Mouse (Mus musculus): ENCODE results near the gene Zfp383.
"Not testable (repeated sequence)": the region's sequence is repeated elsewhere in the genome, so short reads cannot be mapped to it uniquely, and the experiment has no call there.

Zfp383 gene

DNA sequence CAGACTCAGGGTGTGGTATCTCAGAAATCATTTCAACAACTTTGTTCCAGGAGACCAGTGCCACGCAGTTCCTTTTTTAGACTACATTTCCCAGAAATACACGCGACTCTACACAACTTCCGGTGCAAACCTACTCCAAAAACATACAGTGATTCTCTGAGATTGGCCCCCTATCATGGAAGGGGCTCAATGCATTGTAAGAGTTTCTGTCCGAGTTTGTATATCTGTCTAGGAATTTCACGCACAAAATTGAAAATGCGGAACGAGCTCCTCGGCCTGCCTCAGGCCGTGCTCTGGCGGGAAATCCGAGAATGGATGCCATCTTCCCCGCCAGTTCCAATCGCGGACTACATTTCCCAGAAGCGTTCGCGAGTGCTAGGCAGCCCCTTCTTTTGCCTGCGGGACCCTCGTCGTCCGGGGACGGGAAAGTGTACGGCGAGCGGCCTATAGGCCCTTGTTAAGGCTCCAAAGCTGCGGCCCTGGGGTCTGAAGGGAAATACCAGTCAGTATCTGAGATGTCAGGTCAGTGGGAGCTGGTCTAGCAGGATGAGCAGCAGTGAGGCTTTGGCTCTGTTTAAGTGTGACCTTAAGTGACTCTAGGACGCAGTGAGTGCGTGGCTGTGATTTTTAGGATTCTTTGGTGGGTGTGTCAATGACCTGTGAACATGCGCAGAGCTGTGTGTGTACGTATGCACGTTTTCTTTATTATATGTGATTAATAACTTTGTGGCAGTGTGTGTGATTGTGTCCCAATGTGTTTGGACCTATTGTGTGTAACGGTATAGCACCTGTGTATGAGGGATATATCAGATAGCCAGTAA is at the start of gene Zfp383:
Gene Zfp383 (plus strand): TSS at position 94 of the 821 bp plus-strand sequence.
- DNase-seq (ENCODE audit: low spot score) = peak; percentile 79

DNA sequence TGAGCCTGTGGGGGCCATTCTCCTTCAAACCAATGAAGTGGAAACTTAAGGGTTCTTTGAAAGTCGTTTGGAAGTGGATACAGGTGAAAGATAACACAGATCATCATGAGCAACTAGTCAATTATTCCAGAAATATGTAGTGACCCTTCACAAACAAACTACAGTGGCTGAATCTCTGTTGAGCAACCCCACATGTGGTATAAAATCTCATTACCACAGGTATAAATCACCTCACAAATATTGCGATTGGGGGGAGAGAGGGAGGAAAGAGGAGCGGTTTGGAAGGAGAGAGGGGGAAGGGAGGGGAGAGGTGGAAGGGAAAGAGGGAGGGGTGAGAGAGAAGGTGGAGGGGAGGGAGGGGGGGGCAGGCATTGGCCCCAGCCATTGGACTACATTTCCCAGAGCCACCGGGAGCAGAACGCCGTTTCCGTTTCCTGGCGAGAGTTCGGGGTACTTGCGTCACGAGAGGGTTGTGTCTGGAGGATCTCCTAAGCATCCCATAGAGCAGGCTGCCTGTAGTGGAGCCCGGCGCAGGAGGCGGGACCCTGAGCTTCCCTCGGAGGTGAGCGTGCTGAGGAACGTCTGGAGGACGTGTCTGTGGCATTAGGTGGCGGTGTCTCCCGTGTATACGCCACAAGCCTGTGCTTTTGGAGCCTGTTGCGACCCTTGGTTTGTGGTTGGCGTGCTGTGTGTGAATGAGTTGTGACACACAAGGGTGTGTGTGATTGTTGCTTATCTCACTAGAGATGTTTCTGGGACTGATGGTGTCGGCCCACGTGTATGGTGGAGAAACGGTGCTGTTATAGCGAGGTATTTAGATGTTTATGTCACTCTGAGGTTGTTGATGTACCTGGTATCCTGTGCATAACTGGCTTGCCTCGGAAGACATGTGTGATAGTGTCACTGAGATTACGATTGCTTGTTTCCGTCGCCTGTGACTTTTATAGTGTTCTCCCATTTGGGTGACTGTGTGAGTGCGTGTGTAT is 48.2 kb upstream of the Zfp383 start, which contains the start of gene Zfp420:
Gene Zfp420 (plus strand): TSS at position 448 of the 986 bp plus-strand sequence.
- peak; percentile 91 for DNase-seq (ENCODE audit: low spot score)

- no peak for DNase-seq (ENCODE audit: low spot score)
Measured at GRCm38 (mm10) chr7:29861660-29862059, 46.4 kb upstream of the Zfp383 start.

DNA sequence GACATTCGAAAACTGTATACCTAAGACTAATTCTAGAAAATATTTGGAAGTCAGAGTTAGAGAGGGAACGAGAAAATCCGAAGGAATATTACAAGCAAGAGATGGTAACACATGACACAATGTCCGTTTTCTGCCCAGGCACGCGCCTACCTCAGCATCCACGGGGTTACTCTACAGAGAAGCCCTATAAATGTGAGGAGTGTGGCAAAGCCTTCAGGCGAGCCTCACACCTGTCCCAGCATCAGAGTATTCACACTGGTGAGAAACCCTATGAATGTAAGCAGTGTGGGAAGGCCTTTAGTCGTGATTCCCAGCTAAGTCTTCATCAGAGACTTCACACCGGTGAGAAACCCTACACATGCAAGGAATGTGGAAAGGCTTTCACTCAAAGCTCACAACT is 33.8 kb upstream of the Zfp383 start:
- no peak for DNase-seq (ENCODE audit: low spot score)

GRCm38 (mm10) chr7:29877561-29877960 is 30.5 kb upstream of the Zfp383 start:
- DNase-seq (ENCODE audit: low spot score) = not testable (repeated sequence)

GRCm38 (mm10) chr7:29880056-29880455 is 28.0 kb upstream of the Zfp383 start:
- DNase-seq (ENCODE audit: low spot score) = no peak

GRCm38 (mm10) chr7:29880916-29881315 is 27.1 kb upstream of the Zfp383 start:
- DNase-seq (ENCODE audit: low spot score) = no peak

DNA sequence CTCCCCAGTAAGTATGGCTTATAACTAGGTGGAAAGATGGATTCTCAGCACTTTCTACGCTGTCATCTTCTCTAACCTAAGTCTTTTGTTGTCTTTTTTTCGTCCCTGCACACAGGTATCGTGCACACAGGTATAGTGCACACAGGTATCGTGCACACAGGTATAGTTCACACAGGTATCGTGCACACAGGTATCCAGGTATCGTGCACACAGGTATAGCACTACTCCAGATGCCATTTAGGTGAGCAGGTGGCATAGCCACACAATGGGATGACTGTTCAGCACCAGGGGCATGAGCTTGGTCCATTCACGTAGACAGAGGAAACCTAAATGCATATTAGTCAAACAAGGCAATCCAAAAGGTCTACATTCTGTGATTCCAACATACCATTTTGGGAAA is 17.5 kb upstream of the Zfp383 start:
- no peak for DNase-seq (ENCODE audit: low spot score)

DNA sequence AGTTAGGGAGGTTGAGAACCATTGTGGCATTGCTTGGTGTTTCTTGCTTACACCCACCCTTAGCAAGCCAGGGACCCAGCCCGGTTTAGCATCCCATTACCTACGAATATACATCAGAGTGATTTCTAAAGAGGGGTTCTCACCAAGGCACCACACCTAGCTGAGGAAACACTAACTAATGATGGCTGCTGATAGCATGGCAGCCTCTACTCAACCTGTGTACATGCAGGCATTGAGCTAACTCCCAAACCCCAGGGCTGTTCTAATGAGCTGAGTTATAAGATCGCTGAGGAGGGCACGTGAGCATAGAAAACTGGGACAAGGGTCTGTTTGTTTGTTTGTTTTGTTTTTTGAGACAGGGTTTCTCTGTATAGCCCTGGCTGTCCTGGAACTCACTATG is 15.3 kb upstream of the Zfp383 start:
- no peak for DNase-seq (ENCODE audit: low spot score)

GRCm38 (mm10) chr7:29898351-29898750 is 9.7 kb upstream of the Zfp383 start:
- DNase-seq (ENCODE audit: low spot score) = no peak

DNA sequence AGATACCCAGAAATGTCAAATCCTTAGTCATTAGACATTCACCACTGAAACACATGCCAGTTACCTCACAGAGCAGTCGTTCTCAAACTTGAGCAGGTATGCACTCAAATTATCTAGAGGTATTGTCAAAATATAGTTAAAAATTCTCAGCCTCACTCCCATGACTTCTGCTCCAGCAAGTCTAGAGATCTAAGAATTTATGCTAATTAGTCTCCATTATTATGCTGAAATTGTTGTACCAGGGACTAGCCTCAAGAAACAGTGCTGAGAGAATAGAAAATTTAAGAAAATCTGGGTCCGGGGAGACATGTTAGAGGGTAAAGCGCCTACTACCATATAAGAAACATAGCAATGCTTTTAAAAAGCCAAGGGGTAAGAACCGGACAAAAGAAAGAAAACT is 3.9 kb upstream of the Zfp383 start:
- DNase-seq (ENCODE audit: low spot score) = no peak

DNA sequence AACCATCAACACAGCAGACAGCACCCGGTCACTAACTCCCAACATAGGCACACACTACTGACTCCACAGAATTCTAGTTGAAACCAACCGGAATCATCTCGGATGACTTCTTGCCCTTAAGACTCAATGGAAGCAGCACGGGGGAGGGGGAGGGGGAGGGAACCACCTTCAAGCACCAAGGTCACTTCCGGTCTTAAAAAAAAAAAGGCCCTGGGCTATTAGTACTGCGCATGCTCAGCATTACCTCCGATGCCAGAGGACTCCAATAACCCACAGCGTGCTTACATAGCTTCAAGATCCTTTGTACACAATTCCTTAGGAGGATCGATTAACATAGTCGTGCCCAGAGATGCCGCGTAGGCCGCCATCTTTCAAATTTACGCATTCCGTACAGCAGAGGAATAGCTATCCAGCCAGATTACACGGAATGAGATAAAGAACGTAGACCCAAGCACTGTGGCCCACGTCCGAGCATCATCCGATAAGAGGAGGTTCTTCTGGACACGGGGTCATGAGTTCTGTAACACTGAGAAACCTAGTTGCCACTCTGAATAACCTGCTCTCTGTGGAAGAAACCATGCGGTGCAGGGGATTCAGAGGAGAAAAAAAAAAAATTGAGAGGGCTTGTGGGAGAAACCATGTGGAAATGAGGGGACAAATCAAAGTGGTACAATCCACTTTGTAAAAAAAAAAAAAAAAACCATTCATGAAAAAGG is 1.9 kb upstream of the Zfp383 start, which contains the start of gene Zfp27:
Gene Zfp27 (minus strand): TSS at position 607 of the 716 bp plus-strand sequence.
- peak; percentile 54 for DNase-seq (ENCODE audit: low spot score)

DNA sequence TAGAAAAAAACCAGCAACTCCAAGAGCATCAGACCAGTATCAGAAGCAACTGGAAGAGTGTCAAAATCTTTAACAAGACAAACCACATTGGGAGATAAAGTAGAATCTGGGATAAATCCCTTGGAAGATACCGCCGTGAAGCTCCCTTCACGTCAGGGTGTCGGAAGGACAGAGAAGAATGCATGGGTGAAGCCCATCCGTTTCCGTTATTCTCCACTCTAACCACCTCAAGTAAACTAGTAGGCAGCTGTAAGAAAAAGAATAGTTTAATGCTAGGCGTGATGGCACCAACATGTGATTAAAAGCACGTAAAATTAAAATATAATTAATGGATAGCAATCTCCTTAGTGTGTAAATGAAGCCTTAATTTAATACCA is 1.4 kb upstream of the Zfp383 start:
- DNase-seq (ENCODE audit: low spot score) = no peak

DNA sequence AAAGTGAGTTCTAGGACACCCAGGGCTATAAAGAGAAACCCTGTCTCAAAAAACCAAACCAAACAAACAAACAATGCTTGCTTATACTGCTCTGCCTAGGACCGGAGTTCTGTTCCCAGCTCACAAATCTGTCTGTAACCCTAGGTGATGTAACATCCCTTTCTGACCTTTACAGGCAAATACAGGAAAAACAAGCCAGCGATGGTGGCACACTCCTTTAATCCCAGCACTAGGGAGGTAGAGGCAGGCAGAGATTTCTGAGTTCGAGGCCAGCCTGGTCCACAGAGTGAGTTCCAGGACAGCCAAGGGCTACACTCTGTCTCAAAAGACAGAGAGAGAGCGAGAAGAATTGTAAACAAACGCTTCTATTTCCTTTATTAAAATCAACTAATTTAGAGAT is 817 bp upstream of the Zfp383 start:
- no peak for DNase-seq (ENCODE audit: low spot score)

GRCm38 (mm10) chr7:29910252-29910651 is 2.2 kb downstream of the Zfp383 start:
- DNase-seq (ENCODE audit: low spot score) = no peak

- no peak for DNase-seq (ENCODE audit: low spot score)
Measured at GRCm38 (mm10) chr7:29912172-29912571, 4.1 kb downstream of the Zfp383 start.

GRCm38 (mm10) chr7:29917371-29918061 is 9.5 kb downstream of the Zfp383 start:
- DNase-seq (ENCODE audit: low spot score) = no peak

DNA sequence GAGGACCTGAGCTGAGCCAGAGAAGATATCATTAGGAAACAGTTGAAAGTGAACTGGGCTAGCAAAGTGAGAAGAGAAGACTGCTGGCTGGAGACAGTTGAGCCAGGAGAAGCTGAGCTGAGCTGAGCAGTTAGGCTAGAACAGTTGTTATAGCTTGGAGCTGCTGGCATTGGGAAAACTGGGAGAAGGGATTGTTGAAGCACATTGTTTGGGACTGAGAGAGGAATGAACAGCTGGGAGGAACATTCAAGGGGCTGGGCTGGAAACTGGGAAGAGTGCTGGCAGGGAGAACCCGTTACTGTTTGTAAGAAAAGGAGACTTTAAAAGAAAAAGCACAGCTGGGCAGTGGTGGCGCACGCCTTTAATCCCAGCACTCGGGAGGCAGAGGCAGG is 10.0 kb downstream of the Zfp383 start:
- no peak for DNase-seq (ENCODE audit: low spot score)

GRCm38 (mm10) chr7:29921439-29922093 is 13.5 kb downstream of the Zfp383 start:
- DNase-seq (ENCODE audit: low spot score) = no peak

DNA sequence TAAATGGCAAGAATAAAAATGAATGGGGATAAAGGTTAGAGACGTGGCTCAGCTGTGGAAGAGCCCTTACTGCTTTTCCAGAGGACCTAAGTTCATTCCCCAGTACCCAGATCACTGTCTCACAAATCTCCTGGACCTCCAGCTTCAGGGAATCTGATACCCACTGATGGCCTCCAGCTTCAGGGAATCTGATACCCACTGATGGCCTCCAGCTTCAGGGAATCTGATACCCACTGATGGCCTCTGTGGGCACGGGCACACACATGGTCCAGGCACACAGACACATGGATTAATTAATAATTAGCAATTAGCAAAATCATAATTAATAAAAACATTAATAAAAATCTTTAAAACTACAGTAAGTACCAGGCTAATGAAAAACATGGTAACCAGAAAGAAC is 14.8 kb downstream of the Zfp383 start:
- DNase-seq (ENCODE audit: low spot score) = no peak

GRCm38 (mm10) chr7:29938856-29939255 is 30.8 kb downstream of the Zfp383 start:
- DNase-seq (ENCODE audit: low spot score) = no peak
